Mouse (Mus musculus): ENCODE data around the gene Gm4131.

The Gm4131 gene

GRCm38 (mm10) chr14:62546746-62547145 is 20.0 kb downstream of the Gm4131 start:
- DNase-seq = no peak

GRCm38 (mm10) chr14:62546296-62546695 is 20.4 kb downstream of the Gm4131 start:
- DNase-seq = no peak

- no peak for DNase-seq
These were observed 25.0 kb downstream of the Gm4131 start for GRCm38 (mm10) chr14:62541751-62542150.

- DNase-seq = no peak
These were observed 26.9 kb downstream of the Gm4131 start for GRCm38 (mm10) chr14:62539834-62540233.

- no peak for DNase-seq
These were observed 29.7 kb downstream of the Gm4131 start for GRCm38 (mm10) chr14:62536988-62537387.

- DNase-seq = no peak
These were observed 30.6 kb downstream of the Gm4131 start for GRCm38 (mm10) chr14:62536127-62536526.

- no peak for DNase-seq
These were observed 35.8 kb downstream of the Gm4131 start for GRCm38 (mm10) chr14:62530951-62531350.

GRCm38 (mm10) chr14:62512845-62513244 is 53.9 kb downstream of the Gm4131 start:
- DNase-seq = no peak

- DNase-seq = no peak
These were observed 57.4 kb downstream of the Gm4131 start for GRCm38 (mm10) chr14:62509350-62509749.

GRCm38 (mm10) chr14:62506261-62506660 is 60.5 kb downstream of the Gm4131 start:
- DNase-seq = no peak

GRCm38 (mm10) chr14:62497391-62497790 is 69.3 kb downstream of the Gm4131 start:
- DNase-seq = no peak

GRCm38 (mm10) chr14:62496501-62496900 is 70.2 kb downstream of the Gm4131 start:
- DNase-seq = no peak

GRCm38 (mm10) chr14:62493456-62493855 is 73.3 kb downstream of the Gm4131 start:
- DNase-seq = no peak

- DNase-seq = peak; percentile 84 to 87
These were observed 74.4 kb downstream of the Gm4131 start for GRCm38 (mm10) chr14:62492196-62492850.

- DNase-seq = no peak
These were observed 78.5 kb downstream of the Gm4131 start for GRCm38 (mm10) chr14:62488270-62488669.

- no peak for DNase-seq
These were observed 85.3 kb downstream of the Gm4131 start for GRCm38 (mm10) chr14:62481381-62481780.

- no peak for DNase-seq
These were observed 87.3 kb downstream of the Gm4131 start for GRCm38 (mm10) chr14:62479395-62479794.

- no peak for DNase-seq
These were observed 92.2 kb downstream of the Gm4131 start for GRCm38 (mm10) chr14:62474481-62474880.

- no peak for DNase-seq
These were observed 94.7 kb downstream of the Gm4131 start for GRCm38 (mm10) chr14:62472061-62472460.

GRCm38 (mm10) chr14:62468753-62469125 is 98.0 kb downstream of the Gm4131 start:
- DNase-seq = no peak

GRCm38 (mm10) chr14:62468119-62468752 is 98.5 kb downstream of the Gm4131 start:
- DNase-seq = no peak

GRCm38 (mm10) chr14:62464966-62465365 is 101.8 kb downstream of the Gm4131 start:
- peak; percentile 87 to 95 for DNase-seq

GRCm38 (mm10) chr14:62459541-62459940 is 107.2 kb downstream of the Gm4131 start:
- no peak for DNase-seq

GRCm38 (mm10) chr14:62457420-62458181 is 109.1 kb downstream of the Gm4131 start:
- peak; percentile 85 to 91 for DNase-seq

Data from kidney, postnatal 25 days (tissue).